Mouse (Mus musculus): Measurements from ENCODE around the gene Chrna10.

- TF ChIP-seq CTCF (IDR thresholded peaks at IDR 0.05; ENCODE audit: low read depth, low read length) (no peak), TAL1 (conservative IDR thresholded peaks at IDR 0.05; ENCODE audit: low read depth, low read length) (no peak)
Measured at GRCm38 (mm10) chr7:102063891-102064290, 52.7 kb downstream of the Chrna10 start.
